Mouse (Mus musculus) hindbrain, embryonic 12.5 days (tissue): ENCODE data around the gene Fars2. TPM values are rescaled to one million over a fixed set of nuclear protein-coding genes. Genes with fewer than 3 reads are reported as not detected.
"Not testable (repeated sequence)": the region's sequence is repeated elsewhere in the genome, so short reads cannot be mapped to it uniquely, and the experiment has no call there.

ENCODE experiments used
- ATAC-seq: fragments of 200-750 bp; cut with Nextera tagmentation; 2 replicates; pipeline ENCODE4 v1.8.0; 2017; ENCODE audit warnings: moderate TSS enrichment; ENCODE audit not compliant: low FRiP score
- H3K27ac ChIP-seq: fragments of 300-500 bp; sonication (generic); 2 replicates; pipeline ENCODE4 v1.5.1; 2016; ENCODE audit warnings: mild to moderate bottlenecking
- H3K27me3 ChIP-seq: fragments of 300-500 bp; sonication (generic); 2 replicates; pipeline ENCODE4 v1.6.1; 2016; ENCODE audit warnings: mild to moderate bottlenecking
- H3K36me3 ChIP-seq: fragments of 300-500 bp; sonication (generic); 2 replicates; pipeline ENCODE4 v1.6.1; 2016; ENCODE audit warnings: mild to moderate bottlenecking
- H3K4me1 ChIP-seq: fragments of 300-500 bp; sonication (generic); 2 replicates; pipeline ENCODE4 v1.6.1; 2016
- H3K4me2 ChIP-seq: fragments of 300-500 bp; sonication (generic); replicated peaks from 2 replicates; pipeline ENCODE4 v1.6.1; 2016; ENCODE audit warnings: mild to moderate bottlenecking
- H3K4me3 ChIP-seq: fragments of 300-500 bp; sonication (generic); 2 replicates; pipeline ENCODE4 v1.5.1; 2016; ENCODE audit warnings: mild to moderate bottlenecking
- H3K9ac ChIP-seq: fragments of 300-500 bp; sonication (generic); 2 replicates; pipeline ENCODE4 v1.6.1; 2016; ENCODE audit warnings: mild to moderate bottlenecking, moderate library complexity
- H3K9me3 ChIP-seq: fragments of 300-500 bp; sonication (generic); replicated peaks from 2 replicates; pipeline ENCODE4 v1.6.1; 2016; ENCODE audit warnings: mild to moderate bottlenecking
- WGBS: fragments of 180-500 bp; shearing (Covaris S2); methylation state at CpG from one replicate; pipeline ENCODE4 v1.1.7; 2016; 5-methylcytosine and 5-hydroxymethylcytosine counted together
- polyA plus RNA-seq: library from polyadenylated mRNA; unstranded; fragments of >200 nt; fragmentation: Nextera tagmentation; extraction: Ambion mirVana; gene quantifications from 2 replicates; pipeline ENCODE4 v1.2.1, GENCODE M21; 2016

Fars2 gene
- polyA plus RNA-seq, 1 experiment from 2014 or later: 27.8 TPM

DNA sequence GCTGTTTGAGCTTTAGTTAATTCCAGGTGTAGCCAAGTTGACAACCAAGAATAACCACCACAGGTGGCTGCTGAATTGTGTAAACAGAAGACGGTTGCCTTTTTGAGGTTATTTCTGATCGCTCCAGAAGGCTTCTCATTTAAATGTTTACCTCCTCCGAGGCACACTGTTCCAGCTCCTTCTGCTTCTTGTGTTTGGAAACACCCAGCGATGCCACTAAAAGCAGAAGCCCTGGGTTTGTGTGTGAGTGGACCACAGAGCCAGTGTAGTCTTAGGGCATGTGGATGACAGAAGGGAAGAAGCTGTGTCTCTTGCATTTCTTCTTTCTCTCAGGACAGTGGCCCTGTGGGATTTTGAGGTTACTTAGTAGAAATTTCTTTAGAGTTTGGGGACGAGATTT lies 33.1 kb downstream of the Fars2 start:
- Histone ChIP-seq H3K27me3 (no peaks in the 10 kb centered on the region), H3K36me3 (no peaks in the 10 kb centered on the region), H3K9ac (no peak overlapping the region), H3K9me3 (no peaks in the 10 kb centered on the region), H3K4me2 (no peak overlapping the region), H3K4me1 (0 out of 2 replicates have a peak, but pooled peaks cover 3% of the 10 kb centered on the region), H3K27ac (no peak overlapping the region), H3K4me3 (no peak overlapping the region)
- WGBS: 64% methylated on average over 5 of the region's 5 CpGs
- ATAC-seq: no peak

DNA sequence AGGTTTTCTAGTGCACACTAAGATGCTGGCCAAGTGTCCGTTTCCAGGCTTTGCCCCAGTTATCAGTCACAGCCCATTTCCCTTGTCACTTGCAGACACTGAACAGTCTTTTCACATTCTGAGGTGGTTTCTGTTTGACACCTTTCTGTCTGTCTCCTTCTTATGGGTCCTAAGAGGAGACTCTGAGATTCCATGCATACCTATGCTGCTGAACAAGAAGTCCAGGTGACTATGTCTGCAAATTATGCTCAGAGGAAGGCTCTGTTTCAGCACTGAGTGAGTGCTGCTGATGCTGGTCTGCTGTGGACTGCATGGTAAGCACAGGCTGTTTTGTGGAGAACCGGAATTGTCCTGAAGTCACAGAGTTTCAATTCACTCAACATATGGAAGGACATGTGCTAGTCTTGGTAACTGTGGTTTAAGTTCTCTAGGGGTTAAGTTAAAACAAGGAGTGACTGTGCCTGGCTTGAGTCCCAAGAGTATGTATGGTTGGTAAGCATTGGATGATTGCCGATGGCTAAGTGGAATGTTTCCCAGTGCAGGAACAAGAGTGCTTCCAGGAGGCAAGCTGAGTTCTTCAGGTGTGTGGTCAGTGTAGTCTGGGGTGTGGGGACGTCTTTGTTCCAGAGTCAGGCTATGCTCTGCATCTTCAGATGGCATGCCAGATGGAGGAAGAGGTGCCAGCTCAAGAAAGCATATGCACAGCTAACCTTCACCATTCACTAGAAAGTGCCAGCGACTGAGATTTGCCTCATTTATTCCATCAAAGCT lies 35.7 kb downstream of the Fars2 start:
- Histone ChIP-seq H3K9ac (no peak overlapping the region), H3K36me3 (no peaks in the 10 kb centered on the region), H3K4me2 (no peak overlapping the region), H3K27ac (no peak overlapping the region), H3K9me3 (no peaks in the 10 kb centered on the region), H3K4me3 (no peak overlapping the region), H3K4me1 (0 out of 2 replicates have a peak, but pooled peaks cover 3% of the 10 kb centered on the region), H3K27me3 (no peaks in the 10 kb centered on the region)
- WGBS: 88% methylated on average over 5 of the region's 5 CpGs
- ATAC-seq: no peak

DNA sequence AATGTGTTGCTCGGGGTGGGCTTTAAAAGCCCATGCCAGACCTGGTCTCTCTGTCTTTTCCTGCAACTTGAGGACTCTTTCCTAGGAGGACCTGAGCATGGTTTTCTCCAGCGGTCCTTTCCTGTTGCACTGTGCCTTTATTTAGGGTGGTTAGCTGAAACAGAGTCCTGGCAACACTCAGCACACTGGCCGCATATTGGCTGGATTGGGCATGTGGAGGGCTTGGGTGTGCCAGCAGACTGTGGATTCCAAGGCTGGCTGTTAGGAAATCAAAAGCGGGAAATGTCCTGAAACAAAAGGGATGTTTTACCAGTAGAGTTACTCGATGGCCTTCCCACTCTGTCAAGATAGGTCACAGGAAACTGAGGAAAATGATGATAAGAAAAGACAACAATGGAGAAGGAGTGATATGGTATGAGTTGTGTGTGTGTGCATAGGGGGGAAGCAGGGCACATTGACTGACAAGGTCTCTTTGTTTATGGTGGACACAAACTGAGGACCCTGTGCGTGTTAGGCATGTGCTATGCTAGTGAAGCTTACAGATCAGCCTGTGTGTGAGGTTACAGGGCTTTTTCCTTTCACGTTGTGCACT lies 39.2 kb downstream of the Fars2 start:
- no peak for ATAC-seq
- no peaks in the 10 kb centered on the region for H3K9me3 ChIP-seq
- H3K4me3 ChIP-seq: no peak overlapping the region
- H3K27ac ChIP-seq: no peak overlapping the region
- no peak overlapping the region for H3K9ac ChIP-seq
- 93% methylated on average over 7 of the region's 7 CpGs for WGBS
- H3K36me3 ChIP-seq: no peaks in the 10 kb centered on the region
- H3K4me1 ChIP-seq: no peaks in the 10 kb centered on the region
- H3K4me2 ChIP-seq: no peak overlapping the region
- H3K27me3 ChIP-seq: no peaks in the 10 kb centered on the region

DNA sequence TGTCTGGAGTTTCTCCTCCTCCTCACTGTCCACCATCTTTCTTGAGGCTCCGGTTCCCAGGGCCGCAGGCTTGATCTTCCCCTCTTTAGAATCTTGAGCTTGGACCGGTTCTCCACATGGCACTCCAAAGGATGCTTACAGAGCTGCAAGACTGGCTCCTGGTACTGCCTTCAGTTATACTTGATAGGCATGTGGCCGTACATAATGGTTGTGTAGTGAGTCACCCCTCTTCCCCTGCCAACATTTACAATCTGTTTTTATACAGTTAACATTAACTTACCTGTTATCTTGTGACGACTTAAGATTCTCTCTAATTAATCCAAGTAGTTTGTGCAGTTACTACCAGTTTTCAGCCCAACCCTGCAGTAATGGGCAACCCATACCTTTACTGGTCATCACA lies 46.2 kb downstream of the Fars2 start:
- H3K27ac ChIP-seq: no peak overlapping the region
- no peak overlapping the region for H3K4me3 ChIP-seq
- H3K36me3 ChIP-seq: no peaks in the 10 kb centered on the region
- H3K9me3 ChIP-seq: no peaks in the 10 kb centered on the region
- ATAC-seq: no peak
- no peak overlapping the region for H3K4me2 ChIP-seq
- 91% methylated on average over 5 of the region's 5 CpGs for WGBS
- no peaks in the 10 kb centered on the region for H3K27me3 ChIP-seq
- no peak overlapping the region for H3K9ac ChIP-seq
- no peaks in the 10 kb centered on the region for H3K4me1 ChIP-seq

DNA sequence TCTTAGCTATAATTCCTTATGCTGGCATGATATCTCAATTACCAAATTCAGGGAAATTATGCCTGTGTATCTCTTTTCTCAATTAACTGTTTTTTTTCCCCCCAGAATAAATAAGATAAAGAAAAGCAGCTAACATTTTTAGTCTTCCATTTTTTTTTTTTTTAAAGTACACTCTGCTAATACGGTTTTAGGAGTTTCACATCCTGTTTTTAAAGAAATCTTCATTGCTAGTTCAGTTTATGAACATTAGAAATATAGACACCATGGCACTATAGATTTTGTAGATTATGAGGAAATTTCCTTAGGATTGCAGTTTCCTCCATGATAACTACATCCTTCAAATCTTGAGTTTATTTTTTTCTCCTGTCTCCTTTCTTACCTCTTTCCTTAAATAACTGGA lies 46.7 kb downstream of the Fars2 start:
- Histone ChIP-seq H3K27me3 (no peaks in the 10 kb centered on the region), H3K4me2 (no peak overlapping the region), H3K4me3 (no peak overlapping the region), H3K9me3 (no peaks in the 10 kb centered on the region), H3K9ac (no peak overlapping the region), H3K4me1 (no peaks in the 10 kb centered on the region), H3K36me3 (no peaks in the 10 kb centered on the region), H3K27ac (no peak overlapping the region)
- ATAC-seq: no peak
- 89% methylated on average over 1 of the region's 1 CpGs for WGBS

DNA sequence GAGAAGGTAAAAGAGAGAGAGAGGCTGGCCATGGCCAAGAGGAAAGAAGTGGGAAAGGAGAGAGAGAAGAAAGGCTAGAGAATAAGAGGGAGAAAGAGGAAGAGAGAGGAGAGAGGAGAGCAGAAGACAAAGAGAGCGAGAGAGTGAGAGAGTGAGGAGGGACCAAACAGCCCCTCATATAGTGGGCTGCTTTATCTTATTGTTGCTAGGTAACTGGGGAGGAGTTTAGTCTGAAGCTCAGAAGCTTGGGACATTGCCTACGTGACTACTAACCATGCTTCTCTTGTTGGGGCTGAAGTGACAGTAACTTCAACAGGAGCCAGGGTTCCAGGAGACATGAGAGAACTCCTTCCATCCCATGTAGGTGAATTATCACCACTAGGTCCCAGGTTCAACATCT lies 55.8 kb downstream of the Fars2 start:
- WGBS: 63% methylated on average over 2 of the region's 2 CpGs
- H3K9ac ChIP-seq, H3K9me3 ChIP-seq, H3K27me3 ChIP-seq, H3K4me1 ChIP-seq, H3K4me2 ChIP-seq, ATAC-seq, H3K27ac ChIP-seq, H3K4me3 ChIP-seq, H3K36me3 ChIP-seq: not testable (repeated sequence)

DNA sequence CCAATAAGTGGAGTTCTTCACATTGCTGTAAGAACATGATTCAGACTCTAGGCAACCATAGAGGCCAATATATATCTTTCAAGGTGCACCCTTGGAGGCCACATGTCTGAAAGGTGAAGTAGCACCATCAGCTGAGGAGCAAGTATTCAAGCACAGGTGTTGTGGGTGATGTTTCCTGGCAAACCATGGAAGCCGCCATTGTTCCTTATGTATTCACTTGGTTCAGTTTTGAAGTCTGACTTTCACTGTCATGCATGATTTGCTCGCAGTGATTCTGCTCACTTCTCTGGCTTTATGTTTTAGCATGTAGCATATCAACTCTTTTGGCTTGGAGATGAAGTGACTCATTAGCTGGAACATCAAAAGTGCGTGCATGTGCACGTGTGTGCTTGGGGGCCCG lies 56.9 kb downstream of the Fars2 start:
- ATAC-seq: no peak
- H3K27me3 ChIP-seq: no peaks in the 10 kb centered on the region
- no peak overlapping the region for H3K27ac ChIP-seq
- no peaks in the 10 kb centered on the region for H3K36me3 ChIP-seq
- no peak overlapping the region for H3K9ac ChIP-seq
- no peak overlapping the region for H3K4me3 ChIP-seq
- H3K4me2 ChIP-seq: no peak overlapping the region
- H3K4me1 ChIP-seq: no peaks in the 10 kb centered on the region
- 92% methylated on average over 5 of the region's 5 CpGs for WGBS
- no peaks in the 10 kb centered on the region for H3K9me3 ChIP-seq

DNA sequence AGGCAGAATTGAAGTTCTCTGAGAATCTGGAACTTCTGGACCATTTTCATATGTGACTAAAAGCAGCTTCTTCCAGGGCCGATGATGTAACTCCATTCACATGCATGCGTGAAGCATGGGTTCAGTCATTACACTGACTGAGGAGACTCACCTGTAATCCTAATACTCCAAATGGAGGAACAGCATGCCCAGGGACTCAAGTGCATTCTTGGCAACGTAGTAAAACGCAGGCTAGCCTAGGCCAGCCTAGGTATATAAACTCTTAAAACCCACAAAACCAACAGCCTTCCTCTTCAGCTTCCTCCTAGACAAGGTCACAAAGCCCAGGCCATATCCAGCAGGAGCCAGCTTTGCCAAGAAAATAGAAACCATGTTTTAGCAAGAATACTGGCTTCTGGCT lies 57.6 kb downstream of the Fars2 start:
- Histone ChIP-seq H3K9ac (no peak overlapping the region), H3K36me3 (no peaks in the 10 kb centered on the region), H3K4me3 (no peak overlapping the region), H3K4me1 (no peaks in the 10 kb centered on the region), H3K4me2 (no peak overlapping the region), H3K9me3 (no peaks in the 10 kb centered on the region), H3K27me3 (no peaks in the 10 kb centered on the region), H3K27ac (no peak overlapping the region)
- no peak for ATAC-seq
- WGBS: 93% methylated on average over 4 of the region's 4 CpGs

DNA sequence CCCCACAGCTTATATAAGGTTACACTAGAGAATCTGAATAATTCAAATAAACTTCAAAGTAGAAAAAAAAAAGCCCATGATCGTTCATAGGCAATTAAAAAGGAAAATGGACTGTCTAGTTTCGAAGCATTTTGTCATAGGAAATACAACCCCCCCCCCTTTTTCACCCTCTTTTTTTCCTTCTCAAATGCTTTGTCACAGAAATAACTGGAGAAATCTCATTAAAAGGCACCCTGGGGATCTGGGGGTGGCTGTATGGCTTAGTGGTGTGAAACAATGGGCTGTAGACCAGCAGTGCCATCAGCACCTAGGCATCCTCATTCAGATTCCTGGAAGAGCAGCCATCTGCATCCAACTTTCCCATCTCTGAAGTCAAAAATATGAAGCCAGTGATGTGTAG lies 64.0 kb downstream of the Fars2 start:
- ATAC-seq: no peak
- H3K36me3 ChIP-seq: no peaks in the 10 kb centered on the region
- no peak overlapping the region for H3K4me3 ChIP-seq
- H3K4me2 ChIP-seq: no peak overlapping the region
- H3K27me3 ChIP-seq: no peaks in the 10 kb centered on the region
- H3K4me1 ChIP-seq: no peaks in the 10 kb centered on the region
- H3K9ac ChIP-seq: no peak overlapping the region
- H3K9me3 ChIP-seq: no peaks in the 10 kb centered on the region
- H3K27ac ChIP-seq: no peak overlapping the region
- 78% methylated on average over 2 of the region's 2 CpGs for WGBS

DNA sequence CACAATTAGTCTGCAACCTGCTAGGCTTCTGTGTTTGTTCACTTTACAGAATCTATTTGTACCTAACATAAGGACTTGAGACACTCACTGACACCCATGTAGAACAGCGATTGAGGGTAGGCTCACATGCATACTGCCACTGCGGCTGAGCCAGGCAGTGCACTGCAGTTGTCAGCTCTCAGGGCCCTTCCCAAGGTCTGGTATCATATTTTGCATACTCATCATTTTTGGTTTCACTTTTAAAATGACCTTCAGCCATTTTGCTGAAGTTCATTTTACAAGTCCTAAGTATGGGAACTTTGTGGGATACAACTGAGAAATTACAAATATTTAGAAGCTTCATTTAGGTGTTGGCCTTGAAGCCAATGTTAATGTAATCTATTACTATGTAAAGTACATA lies 73.4 kb downstream of the Fars2 start:
- H3K4me1 ChIP-seq: peaks cover 8% of the 10 kb centered on the region
- 98% methylated on average over 2 of the region's 2 CpGs for WGBS

DNA sequence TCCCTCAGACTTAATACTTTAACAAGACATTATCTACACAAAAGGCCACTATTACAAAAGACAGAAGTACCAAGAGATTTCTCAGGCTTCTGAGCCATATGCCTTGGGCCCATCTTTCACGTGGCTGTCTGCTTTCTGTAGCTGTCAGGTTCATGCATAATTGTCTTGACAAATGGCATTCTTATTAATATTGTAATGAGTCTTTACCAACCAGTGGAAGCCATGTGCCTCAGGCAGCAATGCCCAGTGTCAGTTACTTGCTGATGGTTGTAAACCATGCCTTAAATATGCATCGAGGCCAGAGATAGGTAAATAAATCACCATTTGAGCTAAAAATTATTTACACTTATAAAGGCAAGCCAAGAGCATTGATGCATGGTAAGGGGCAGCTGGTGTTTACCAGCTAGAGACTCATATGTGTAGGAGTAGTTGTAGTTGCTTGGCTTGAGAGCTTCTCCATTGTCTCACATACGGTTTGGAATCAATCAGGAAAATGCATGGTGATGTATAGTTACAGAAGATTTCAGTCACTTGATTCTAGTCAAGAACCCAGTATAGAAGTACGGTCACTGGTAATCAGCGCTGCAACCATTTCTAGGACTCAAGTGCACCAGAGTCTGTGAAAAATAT lies 76.4 kb downstream of the Fars2 start:
- H3K9me3 ChIP-seq: no peaks in the 10 kb centered on the region
- H3K27ac ChIP-seq: peak overlapping the region; percentile 70
- no peaks in the 10 kb centered on the region for H3K36me3 ChIP-seq
- no peak overlapping the region for H3K9ac ChIP-seq
- H3K4me1 ChIP-seq: peaks cover 14% of the 10 kb centered on the region
- WGBS: 55% methylated on average over 5 of the region's 5 CpGs
- no peaks in the 10 kb centered on the region for H3K27me3 ChIP-seq
- H3K4me3 ChIP-seq: no peak overlapping the region
- no peak overlapping the region for H3K4me2 ChIP-seq
- peak; percentile 93 for ATAC-seq

More for the DNA sequence above, 73.4 kb downstream of the Fars2 start:
- H3K4me2 ChIP-seq: no peak overlapping the region
- no peak overlapping the region for H3K4me3 ChIP-seq
- H3K27me3 ChIP-seq: no peaks in the 10 kb centered on the region
- H3K9ac ChIP-seq: no peak overlapping the region
- H3K9me3 ChIP-seq: no peaks in the 10 kb centered on the region
- H3K36me3 ChIP-seq: no peaks in the 10 kb centered on the region
- H3K27ac ChIP-seq: no peak overlapping the region
- ATAC-seq: no peak

DNA sequence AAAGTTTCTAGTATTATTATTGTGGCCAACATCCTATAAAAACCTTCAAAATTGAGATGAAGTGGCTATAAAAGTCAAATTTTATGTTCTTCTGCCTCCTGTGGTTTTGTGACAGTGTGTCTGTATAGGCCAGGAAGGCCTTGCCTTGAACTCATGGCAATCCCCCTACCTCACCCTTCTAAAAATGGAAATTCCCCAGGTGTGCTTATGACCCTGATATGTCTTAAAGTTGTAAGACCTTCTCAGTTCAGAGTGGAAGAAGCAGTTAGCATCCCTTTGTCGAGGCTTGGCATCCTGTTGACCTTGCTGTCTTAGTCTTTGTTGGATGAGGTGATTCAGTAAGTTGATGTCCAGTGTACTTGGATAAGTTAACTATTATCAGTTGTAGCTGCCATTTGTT lies 82.1 kb downstream of the Fars2 start:
- H3K4me2 ChIP-seq: no peak overlapping the region
- H3K4me3 ChIP-seq: no peak overlapping the region
- WGBS: 88% methylated on average over 1 of the region's 1 CpGs
- no peaks in the 10 kb centered on the region for H3K36me3 ChIP-seq
- no peaks in the 10 kb centered on the region for H3K27me3 ChIP-seq
- H3K4me1 ChIP-seq: 0 out of 2 replicates have a peak, but pooled peaks cover 6% of the 10 kb centered on the region
- no peak for ATAC-seq
- no peak overlapping the region for H3K27ac ChIP-seq
- H3K9ac ChIP-seq: no peak overlapping the region
- no peaks in the 10 kb centered on the region for H3K9me3 ChIP-seq

DNA sequence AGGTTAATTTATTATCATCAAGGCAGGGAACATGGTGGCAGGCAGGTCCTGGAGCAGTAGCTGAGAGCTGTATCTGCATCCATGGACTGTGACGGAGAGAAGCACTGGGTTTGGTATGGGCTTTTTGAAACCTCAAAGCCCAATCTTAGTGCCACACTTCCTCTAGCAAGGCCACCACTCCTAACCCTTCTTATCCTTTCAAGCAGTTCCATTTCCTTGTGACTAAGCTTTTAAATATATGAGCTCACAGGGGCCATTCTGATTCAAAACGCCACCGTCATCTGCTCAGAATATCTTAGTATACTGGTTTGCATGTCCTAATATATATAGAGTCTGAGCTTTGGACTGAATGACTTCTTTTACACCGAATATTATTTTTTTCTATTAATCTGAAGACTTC lies 83.2 kb downstream of the Fars2 start:
- no peaks in the 10 kb centered on the region for H3K36me3 ChIP-seq
- H3K4me1 ChIP-seq: 0 out of 2 replicates have a peak, but pooled peaks cover 6% of the 10 kb centered on the region
- no peaks in the 10 kb centered on the region for H3K27me3 ChIP-seq
- no peaks in the 10 kb centered on the region for H3K9me3 ChIP-seq
- ATAC-seq: no peak
- H3K4me3 ChIP-seq: no peak overlapping the region
- H3K9ac ChIP-seq: no peak overlapping the region
- no peak overlapping the region for H3K27ac ChIP-seq
- WGBS: 93% methylated on average over 4 of the region's 4 CpGs
- no peak overlapping the region for H3K4me2 ChIP-seq
